Mouse (Mus musculus): ENCODE measurements around the gene Ttc17. TPM values are rescaled to one million over a fixed set of nuclear protein-coding genes. Genes with fewer than 3 reads are reported as not detected.
A peak's percentile ranks its signal among the peaks of the same experiment; 100 is the strongest.

Ttc17 gene
- polyA plus RNA-seq, 1 experiment from 2014 or later = 15.8 TPM

- Histone ChIP-seq H3K4me3 (peak overlapping the region; percentile 27), H3K4me1 (peaks cover 37% of the 10 kb centered on the region), H3K27me3 (replicated peaks) (peaks cover 6% of the 10 kb centered on the region), H3K9ac (no peak overlapping the region), H3K4me2 (replicated peaks) (peak overlapping the region; percentile 73), H3K9me3 (no peaks in the 10 kb centered on the region), H3K36me3 (no peaks in the 10 kb centered on the region), H3K27ac (no peak overlapping the region)
- 4% methylated on average over 2 of the region's 2 CpGs for WGBS
- no peak for ATAC-seq (ENCODE audit: low FRiP score, low read depth)
Measured at GRCm38 (mm10) chr2:94264006-94264405, 142.5 kb downstream of the Ttc17 start.

- WGBS = under 1% methylated on average over 14 of the region's 14 CpGs
- peaks cover 37% of the 10 kb centered on the region for H3K4me1 ChIP-seq
- no peak for ATAC-seq (ENCODE audit: low FRiP score, low read depth)
Measured at GRCm38 (mm10) chr2:94263530-94263937, 143.0 kb downstream of the Ttc17 start.

GRCm38 (mm10) chr2:94262917-94263529 lies 143.5 kb downstream of the Ttc17 start:
- WGBS = 2% methylated on average over 11 of the region's 13 CpGs
- Histone ChIP-seq H3K9me3 (no peaks in the 10 kb centered on the region), H3K9ac (0 out of 2 replicates have a peak overlapping the region, but pooled peaks have one; percentile 44), H3K4me2 (replicated peaks) (peak overlapping the region; percentile 73), H3K36me3 (no peaks in the 10 kb centered on the region), H3K4me1 (peaks cover 37% of the 10 kb centered on the region), H3K27ac (no peak overlapping the region), H3K4me3 (peak overlapping the region; percentile 29), H3K27me3 (replicated peaks) (peaks cover 6% of the 10 kb centered on the region)
- ATAC-seq (ENCODE audit: low FRiP score, low read depth) = no peak

More at GRCm38 (mm10) chr2:94263530-94263937, 143.0 kb downstream of the Ttc17 start:
- Histone ChIP-seq H3K27me3 (replicated peaks) (peaks cover 6% of the 10 kb centered on the region), H3K9me3 (no peaks in the 10 kb centered on the region), H3K36me3 (no peaks in the 10 kb centered on the region), H3K4me2 (replicated peaks) (peak overlapping the region; percentile 73), H3K9ac (0 out of 2 replicates have a peak overlapping the region, but pooled peaks have one; percentile 44), H3K4me3 (peak overlapping the region; percentile 29), H3K27ac (no peak overlapping the region)

GRCm38 (mm10) chr2:94254102-94254501 lies 152.4 kb downstream of the Ttc17 start:
- Histone ChIP-seq H3K36me3 (no peaks in the 10 kb centered on the region), H3K9ac (no peak overlapping the region), H3K4me2 (replicated peaks) (no peak overlapping the region), H3K4me1 (no peaks in the 10 kb centered on the region), H3K4me3 (no peak overlapping the region), H3K9me3 (no peaks in the 10 kb centered on the region), H3K27me3 (replicated peaks) (no peaks in the 10 kb centered on the region; the same call in 1 of the 2 replicates), H3K27ac (no peak overlapping the region)
- WGBS = 28% methylated on average over 3 of the region's 3 CpGs
- ATAC-seq (ENCODE audit: low FRiP score, low read depth) = no peak

MicroRNAs within 50 kb of the gene (microRNA counts, 519-probe panel; counts per million panel counts)
- 1,978 counts per million, percentile 68 among the panel's probes with 10 or more counts for microRNA mmu-miR-670

Small RNA genes within 50 kb of the gene (microRNA-seq; reads per million reads assigned to microRNA genes)
- 31.7 reads per million, percentile 36 among the genes with 10 or more reads in this experiment for gene Mir670

Other genes with a start within 250 kb of the Ttc17 start
- gene Hsd17b12, start 248.7 kb downstream of the Ttc17 start, polyA plus RNA-seq (2016; fragmentation: Nextera tagmentation; extraction: Ambion mirVana) = 104 and 117 TPM in 2 replicates
- 164 and 170 TPM in 2 replicates for gene Api5, start 31.4 kb upstream of the Ttc17 start, polyA plus RNA-seq (2016; fragmentation: Nextera tagmentation; extraction: Ambion mirVana)